Mouse (Mus musculus): ENCODE measurements around the gene R3hdml. TPM values are rescaled to one million over a fixed set of nuclear protein-coding genes. Genes with fewer than 3 reads are reported as not detected.

The R3hdml gene
- polyA plus RNA-seq, 1 experiment from 2014 or later, result not detected

DNA sequence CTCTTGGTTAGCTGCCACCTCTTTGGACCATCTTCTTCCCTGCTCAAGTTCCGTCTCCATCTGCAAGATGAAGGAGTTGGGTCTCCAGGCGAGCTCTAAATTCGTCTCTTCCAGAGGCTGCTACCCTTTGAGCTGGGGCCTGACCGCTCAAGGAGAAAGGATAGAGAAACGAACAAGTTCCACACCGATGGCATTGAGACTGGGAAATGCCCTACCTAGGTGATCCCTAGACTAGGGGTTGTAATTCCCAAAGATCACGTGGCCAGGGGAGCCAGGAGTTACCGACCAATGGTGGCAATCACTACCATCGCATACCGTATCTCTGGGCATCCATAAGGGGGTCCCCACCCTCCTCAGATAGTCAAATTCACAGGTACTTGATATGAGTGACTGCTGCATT lies 50.6 kb downstream of the R3hdml start:
- no peak overlapping the region for H3K9ac ChIP-seq
- no peak overlapping the region for H3K4me3 ChIP-seq
- no peak overlapping the region for H3K27ac ChIP-seq
- WGBS, result 84% methylated on average over 10 of the region's 10 CpGs
- H3K36me3 ChIP-seq, result no peaks in the 10 kb centered on the region
- ATAC-seq (ENCODE audit: low FRiP score, low read depth), result no peak
- H3K27me3 ChIP-seq, result no peaks in the 10 kb centered on the region
- no peak overlapping the region for H3K4me2 ChIP-seq (replicated peaks)
- H3K4me1 ChIP-seq, result no peaks in the 10 kb centered on the region
- no peaks in the 10 kb centered on the region for H3K9me3 ChIP-seq

DNA sequence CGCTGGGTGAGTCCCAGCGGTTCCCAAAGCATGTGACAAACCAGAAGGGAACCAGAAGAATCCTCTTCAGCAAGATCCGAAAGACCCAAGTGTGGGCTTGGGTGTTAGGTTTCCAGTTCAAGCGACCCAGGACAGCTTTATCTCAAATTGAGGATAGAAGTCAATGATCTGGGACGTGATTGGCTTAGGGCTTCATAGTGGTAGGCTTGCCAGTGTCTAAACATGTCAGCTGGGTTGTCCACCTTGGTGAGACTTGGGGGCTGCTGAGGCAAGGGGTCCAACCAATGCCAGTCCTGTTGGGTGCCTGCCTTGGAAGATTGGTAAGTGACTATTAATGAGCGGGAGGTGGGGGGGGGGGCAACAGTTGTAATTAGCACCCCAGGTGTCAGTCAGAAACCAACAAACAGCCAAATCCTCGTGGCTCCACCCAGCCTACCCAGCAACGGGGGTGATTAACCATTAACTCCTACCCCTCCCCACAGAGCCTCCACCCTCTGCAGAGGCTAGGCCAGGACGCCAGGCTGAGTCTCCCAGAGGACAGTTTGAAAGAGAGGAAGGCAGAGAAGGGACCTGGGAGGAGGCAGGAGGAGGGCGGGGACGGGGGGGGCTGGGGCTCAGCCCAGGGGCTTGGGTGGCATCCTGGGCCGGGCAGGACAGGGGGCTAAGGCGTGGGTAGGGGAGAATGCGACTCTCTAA lies 54.7 kb downstream of the R3hdml start:
- Histone ChIP-seq H3K9ac (no peak overlapping the region), H3K4me2 (replicated peaks) (no peak overlapping the region), H3K27ac (no peak overlapping the region), H3K36me3 (no peaks in the 10 kb centered on the region), H3K4me1 (no peaks in the 10 kb centered on the region), H3K27me3 (no peaks in the 10 kb centered on the region), H3K9me3 (no peaks in the 10 kb centered on the region), H3K4me3 (no peak overlapping the region)
- ATAC-seq (ENCODE audit: low FRiP score, low read depth), result no peak
- whole genome bisulfite sequencing, result 73% methylated on average over 14 of the region's 14 CpGs

DNA sequence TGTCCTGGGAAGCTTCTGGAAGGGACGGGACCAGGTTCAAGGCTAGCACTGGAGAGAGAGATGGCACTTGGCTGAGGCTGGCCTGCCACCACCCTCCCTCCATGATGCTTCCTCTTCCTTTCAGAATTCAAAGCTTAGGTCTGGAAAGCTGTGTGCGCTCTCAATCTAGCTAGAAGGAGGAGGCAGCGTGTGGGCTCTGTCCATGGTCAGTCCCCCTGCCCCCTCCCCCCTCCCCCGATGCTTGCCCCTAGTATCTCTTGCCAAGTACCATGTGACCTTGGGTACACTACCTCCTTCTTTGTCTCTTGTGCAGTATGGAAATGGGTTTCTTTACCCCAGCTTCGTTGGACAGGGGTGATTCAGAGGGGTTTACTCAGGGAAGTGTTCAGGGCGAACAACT lies 56.7 kb downstream of the R3hdml start:
- no peak overlapping the region for H3K4me2 ChIP-seq (replicated peaks)
- H3K4me1 ChIP-seq, result no peaks in the 10 kb centered on the region
- no peak overlapping the region for H3K9ac ChIP-seq
- WGBS, result 81% methylated on average over 6 of the region's 6 CpGs
- no peak overlapping the region for H3K27ac ChIP-seq
- no peaks in the 10 kb centered on the region for H3K36me3 ChIP-seq
- H3K4me3 ChIP-seq, result no peak overlapping the region
- no peak for ATAC-seq (ENCODE audit: low FRiP score, low read depth)
- H3K9me3 ChIP-seq, result no peaks in the 10 kb centered on the region
- no peaks in the 10 kb centered on the region for H3K27me3 ChIP-seq

DNA sequence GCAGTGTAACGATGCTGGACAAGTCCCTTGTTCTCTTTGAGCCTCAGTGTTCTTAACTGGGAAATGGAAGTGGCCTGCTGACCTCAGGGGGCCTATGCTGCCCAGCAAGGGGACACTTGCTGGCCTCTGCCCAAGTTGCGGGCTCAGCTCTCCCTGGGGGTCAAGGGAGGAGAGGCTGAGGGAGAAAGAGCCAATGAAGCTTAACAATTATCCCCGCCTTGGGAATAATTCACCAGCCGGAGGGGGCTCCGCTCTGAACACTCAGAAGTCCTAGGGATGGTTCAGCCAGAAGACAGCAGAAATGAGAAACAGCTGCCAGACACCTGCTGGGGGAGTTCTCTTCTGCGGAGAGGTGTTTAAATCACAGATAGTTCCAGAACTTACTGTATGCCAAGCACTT lies 57.7 kb downstream of the R3hdml start:
- Histone ChIP-seq H3K36me3 (no peaks in the 10 kb centered on the region), H3K4me1 (no peaks in the 10 kb centered on the region), H3K9me3 (no peaks in the 10 kb centered on the region), H3K27ac (no peak overlapping the region), H3K9ac (no peak overlapping the region), H3K4me3 (no peak overlapping the region), H3K27me3 (no peaks in the 10 kb centered on the region), H3K4me2 (replicated peaks) (no peak overlapping the region)
- WGBS, result 46% methylated on average over 6 of the region's 6 CpGs
- no peak for ATAC-seq (ENCODE audit: low FRiP score, low read depth)

Other genes with a start within 250 kb of the R3hdml start
- gene Jph2, start 94.3 kb upstream of the R3hdml start, polyA plus RNA-seq (2015; fragmentation: Nextera tagmentation; extraction: Ambion mirVana), result 2.4 and 2.7 TPM in 2 replicates
- gene Oser1, start 67.6 kb upstream of the R3hdml start, polyA plus RNA-seq (2015; fragmentation: Nextera tagmentation; extraction: Ambion mirVana), result 95.8 and 96.5 TPM in 2 replicates
- 0.72 and 0.78 TPM in 2 replicates for gene Gdap1l1, start 53.8 kb upstream of the R3hdml start, polyA plus RNA-seq (2015; fragmentation: Nextera tagmentation; extraction: Ambion mirVana)
- gene Fitm2, start 19.7 kb upstream of the R3hdml start, polyA plus RNA-seq (2015; fragmentation: Nextera tagmentation; extraction: Ambion mirVana), result 10.9 and 11.3 TPM in 2 replicates
- 0.18 TPM in 1 of 2 replicates, not detected in the other for gene Hnf4a, start 14.5 kb downstream of the R3hdml start, polyA plus RNA-seq (2015; fragmentation: Nextera tagmentation; extraction: Ambion mirVana)
- 40.9 and 45.1 TPM in 2 replicates for gene Ttpal, start 110.0 kb downstream of the R3hdml start, polyA plus RNA-seq (2015; fragmentation: Nextera tagmentation; extraction: Ambion mirVana)
- gene Serinc3, start 152.8 kb downstream of the R3hdml start, polyA plus RNA-seq (2015; fragmentation: Nextera tagmentation; extraction: Ambion mirVana), result 27.8 and 31.2 TPM in 2 replicates
- gene Pkig, start 166.1 kb downstream of the R3hdml start, polyA plus RNA-seq (2015; fragmentation: Nextera tagmentation; extraction: Ambion mirVana), result 131 and 134 TPM in 2 replicates